Mouse (Mus musculus): ENCODE measurements around the gene Arl1. TPM values are rescaled to one million over a fixed set of nuclear protein-coding genes. Genes with fewer than 3 reads are reported as not detected.
"Not testable (repeated sequence)": the region's sequence is repeated elsewhere in the genome, so short reads cannot be mapped to it uniquely, and the experiment has no call there.

Gene Arl1
- polyA plus RNA-seq, 1 experiment from 2014 or later: 165 TPM

DNA sequence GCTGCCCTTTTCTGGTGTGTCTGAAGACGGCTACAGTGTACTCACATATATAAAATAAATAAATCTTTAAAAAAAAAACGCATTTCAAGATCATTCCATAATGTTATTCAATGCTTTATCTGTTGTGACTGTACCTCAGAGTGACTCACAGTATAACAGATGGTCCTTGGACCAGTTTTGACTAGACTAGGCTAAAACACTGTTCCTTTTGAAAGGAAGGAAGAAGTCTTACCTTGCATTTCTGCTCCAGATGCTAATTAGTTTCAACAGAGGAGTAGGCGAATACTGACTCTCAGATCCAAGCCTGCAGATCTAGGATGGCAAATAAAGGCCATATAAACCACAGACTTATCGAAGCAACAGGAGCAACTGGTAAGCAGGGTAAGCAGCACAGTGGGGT lies 50.1 kb downstream of the Arl1 start:
- Histone ChIP-seq H3K4me3 (ENCODE audit: low read depth, low read length) (no peak overlapping the region), H3K36me3 (ENCODE audit: control insufficient read depth, insufficient read depth, low read length) (peaks cover 13% of the 10 kb centered on the region), H3K4me2 (ENCODE audit: low read length) (no peak overlapping the region), H3K27me3 (ENCODE audit: control insufficient read depth, insufficient read depth, low read depth, low read length) (no peaks in the 10 kb centered on the region), H3K27ac (ENCODE audit: low read length) (no peak overlapping the region), H3K9me3 (replicated peaks; ENCODE audit: control insufficient read depth, low read length, poor library complexity, severe bottlenecking) (no peaks in the 10 kb centered on the region), H3K4me1 (ENCODE audit: control insufficient read depth, insufficient read depth, low read length) (no peaks in the 10 kb centered on the region), H3K9ac (ENCODE audit: low read depth, low read length) (no peak overlapping the region)
- WGBS: 92% methylated on average over 4 of the region's 4 CpGs
- no peak for ATAC-seq

DNA sequence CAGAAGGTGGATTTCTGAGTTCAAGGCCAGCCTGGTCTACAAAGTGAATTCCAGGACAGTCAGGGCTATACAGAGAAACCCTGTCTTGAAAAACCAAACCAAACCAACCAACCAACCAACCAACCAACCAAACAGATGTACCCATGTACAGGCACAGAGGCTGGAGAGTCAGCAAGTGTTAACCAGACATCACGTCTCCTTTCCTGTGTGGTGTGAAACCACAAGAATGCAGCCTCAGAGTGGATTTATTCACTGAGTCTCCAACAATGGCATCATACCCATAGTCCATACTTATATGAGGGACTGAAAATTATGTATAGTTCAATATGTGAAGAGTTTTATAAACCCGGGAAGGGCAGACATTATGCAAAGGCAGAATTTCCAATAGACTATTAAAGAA lies 52.5 kb downstream of the Arl1 start:
- not testable (repeated sequence) for H3K4me3 ChIP-seq (ENCODE audit: low read depth, low read length); H3K4me1 ChIP-seq (ENCODE audit: control insufficient read depth, insufficient read depth, low read length); H3K4me2 ChIP-seq (ENCODE audit: low read length); ATAC-seq; H3K27me3 ChIP-seq (ENCODE audit: control insufficient read depth, insufficient read depth, low read depth, low read length); H3K9me3 ChIP-seq (replicated peaks; ENCODE audit: control insufficient read depth, low read length, poor library complexity, severe bottlenecking); H3K9ac ChIP-seq (ENCODE audit: low read depth, low read length); H3K27ac ChIP-seq (ENCODE audit: low read length)
- peaks cover 14% of the 10 kb centered on the region for H3K36me3 ChIP-seq (ENCODE audit: control insufficient read depth, insufficient read depth, low read length)
- 86% methylated on average over 2 of the region's 2 CpGs for WGBS

DNA sequence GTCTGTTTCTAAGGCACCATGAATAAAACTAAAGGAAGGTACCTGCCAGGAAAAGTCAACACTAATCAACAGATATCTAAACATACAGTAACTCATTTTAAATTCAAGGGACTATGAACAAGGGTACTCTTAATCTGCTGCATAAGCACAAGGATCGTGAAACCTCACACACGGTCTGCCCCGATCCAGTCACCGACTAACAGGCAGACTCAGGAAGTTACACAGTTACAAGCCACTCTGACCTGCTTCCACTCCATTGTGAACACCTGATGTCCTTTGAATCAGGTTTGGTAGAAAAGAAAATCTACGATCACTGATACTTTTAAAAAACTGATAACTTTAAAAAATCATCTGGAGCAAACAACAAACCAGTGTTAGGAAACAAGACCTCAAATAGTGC lies 53.3 kb downstream of the Arl1 start:
- Histone ChIP-seq H3K36me3 (ENCODE audit: control insufficient read depth, insufficient read depth, low read length) (peaks cover 14% of the 10 kb centered on the region), H3K4me1 (ENCODE audit: control insufficient read depth, insufficient read depth, low read length) (no peaks in the 10 kb centered on the region), H3K27ac (ENCODE audit: low read length) (no peak overlapping the region), H3K4me2 (ENCODE audit: low read length) (no peak overlapping the region), H3K27me3 (ENCODE audit: control insufficient read depth, insufficient read depth, low read depth, low read length) (no peaks in the 10 kb centered on the region), H3K9me3 (replicated peaks; ENCODE audit: control insufficient read depth, low read length, poor library complexity, severe bottlenecking) (no peaks in the 10 kb centered on the region), H3K4me3 (ENCODE audit: low read depth, low read length) (no peak overlapping the region), H3K9ac (ENCODE audit: low read depth, low read length) (no peak overlapping the region)
- 98% methylated on average over 5 of the region's 5 CpGs for WGBS
- no peak for ATAC-seq

DNA sequence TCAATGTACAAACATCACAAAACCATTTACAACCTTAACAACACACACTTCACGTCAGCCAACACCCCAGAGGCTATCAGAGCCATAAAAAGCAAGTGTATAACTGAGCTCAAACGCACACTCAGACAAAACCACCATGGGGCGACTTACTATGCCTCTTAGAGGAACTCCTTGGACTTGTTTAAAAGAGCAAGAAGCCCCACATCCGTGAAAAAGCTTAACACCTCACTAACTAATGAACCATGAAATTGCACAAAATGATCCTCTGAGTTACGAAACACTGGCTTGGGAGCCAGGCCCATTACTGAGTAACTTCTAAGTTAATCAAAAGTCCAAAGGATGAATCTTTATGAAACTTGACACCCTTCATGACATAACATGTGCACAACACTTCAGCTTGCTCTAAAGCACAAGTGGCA lies 53.9 kb downstream of the Arl1 start:
- Histone ChIP-seq H3K4me2 (ENCODE audit: low read length) (no peak overlapping the region), H3K9ac (ENCODE audit: low read depth, low read length) (no peak overlapping the region), H3K4me1 (ENCODE audit: control insufficient read depth, insufficient read depth, low read length) (no peaks in the 10 kb centered on the region), H3K27ac (ENCODE audit: low read length) (no peak overlapping the region), H3K9me3 (replicated peaks; ENCODE audit: control insufficient read depth, low read length, poor library complexity, severe bottlenecking) (no peaks in the 10 kb centered on the region), H3K4me3 (ENCODE audit: low read depth, low read length) (no peak overlapping the region), H3K36me3 (ENCODE audit: control insufficient read depth, insufficient read depth, low read length) (peaks cover 12% of the 10 kb centered on the region), H3K27me3 (ENCODE audit: control insufficient read depth, insufficient read depth, low read depth, low read length) (no peaks in the 10 kb centered on the region)
- WGBS: 76% methylated on average over 5 of the region's 5 CpGs
- ATAC-seq: no peak

DNA sequence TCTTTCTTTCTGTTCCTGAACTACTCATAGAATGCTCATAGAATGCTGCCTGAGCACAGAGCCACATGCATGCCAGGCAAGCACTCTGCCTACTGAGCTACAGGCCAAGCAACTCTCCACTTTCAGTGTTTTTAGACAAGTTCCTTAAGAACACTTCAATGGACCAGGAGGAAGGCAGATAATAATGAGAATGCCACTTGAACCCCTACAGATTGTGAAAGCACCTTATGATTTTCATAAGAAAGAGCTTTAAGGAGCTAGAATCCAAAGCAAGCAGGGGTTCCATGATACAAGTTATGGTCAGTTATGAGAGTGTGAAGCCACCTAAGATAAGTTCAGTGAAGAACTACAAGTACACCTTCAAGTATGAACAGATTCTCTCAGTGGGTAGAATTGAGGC lies 63.0 kb downstream of the Arl1 start:
- no peak overlapping the region for H3K27ac ChIP-seq (ENCODE audit: low read length)
- H3K9me3 ChIP-seq (replicated peaks; ENCODE audit: control insufficient read depth, low read length, poor library complexity, severe bottlenecking): no peaks in the 10 kb centered on the region
- H3K9ac ChIP-seq (ENCODE audit: low read depth, low read length): no peak overlapping the region
- no peaks in the 10 kb centered on the region for H3K4me1 ChIP-seq (ENCODE audit: control insufficient read depth, insufficient read depth, low read length)
- peaks cover 16% of the 10 kb centered on the region for H3K36me3 ChIP-seq (ENCODE audit: control insufficient read depth, insufficient read depth, low read length)
- no peak overlapping the region for H3K4me3 ChIP-seq (ENCODE audit: low read depth, low read length)
- no peak overlapping the region for H3K4me2 ChIP-seq (ENCODE audit: low read length)
- H3K27me3 ChIP-seq (ENCODE audit: control insufficient read depth, insufficient read depth, low read depth, low read length): no peaks in the 10 kb centered on the region
- no peak for ATAC-seq

Other genes starting within 250 kb of the Arl1 start
- gene Chpt1, start 226.8 kb upstream of the Arl1 start, polyA plus RNA-seq (2015; fragmentation: Nextera tagmentation; extraction: Ambion mirVana): 7.7 and 8.0 TPM in 2 replicates
- 1.5 and 1.9 TPM in 2 replicates for gene Mybpc1, start 125.7 kb upstream of the Arl1 start, polyA plus RNA-seq (2015; fragmentation: Nextera tagmentation; extraction: Ambion mirVana)
- gene Spic, start 45.8 kb upstream of the Arl1 start, polyA plus RNA-seq (2015; fragmentation: Nextera tagmentation; extraction: Ambion mirVana): not detected in 2 replicates
- 8.0 and 10.9 TPM in 2 replicates for gene Utp20, start 95.9 kb downstream of the Arl1 start, polyA plus RNA-seq (2015; fragmentation: Nextera tagmentation; extraction: Ambion mirVana)
- gene Slc5a8, start 155.1 kb downstream of the Arl1 start, polyA plus RNA-seq (2015; fragmentation: Nextera tagmentation; extraction: Ambion mirVana): 0.15 and 0.20 TPM in 2 replicates